Mouse (Mus musculus): Measurements from ENCODE around the gene Ccr9.

DNA sequence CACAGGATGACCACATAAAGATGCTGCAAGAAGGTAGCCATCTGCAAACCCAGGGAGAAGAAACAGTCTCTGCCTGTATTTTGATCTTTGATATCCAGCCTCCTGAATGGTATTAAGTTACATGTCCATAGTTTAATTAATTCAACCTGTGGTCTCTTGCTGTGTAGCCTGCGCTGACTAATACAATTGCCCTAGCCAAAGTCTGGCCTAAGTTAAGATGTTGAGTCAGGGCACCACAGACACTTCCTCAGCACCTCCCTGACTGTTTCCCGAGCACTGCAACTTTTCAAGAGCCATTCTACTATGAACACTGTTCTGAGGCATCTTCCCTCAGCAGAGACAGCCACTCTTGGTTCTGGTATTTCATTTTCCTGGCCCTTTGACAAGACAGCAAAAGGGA is 140.4 kb downstream of the Ccr9 start:
- TF ChIP-seq POLR2A (IDR thresholded peaks at IDR 0.05; ENCODE audit: low read depth, low read length) (no peak), CTCF (conservative IDR thresholded peaks at IDR 0.05; ENCODE audit: insufficient read depth, insufficient read length, low read depth, low read length) (no peak)

All from kidney, adult 2 months (tissue).